Mouse (Mus musculus): ENCODE data around the gene Lysmd4. TPM values are rescaled to one million over a fixed set of nuclear protein-coding genes. Genes with fewer than 3 reads are reported as not detected.

Lysmd4 gene
- 3.6 and 4.2 TPM in 2 replicates for polyA plus RNA-seq (2015; fragmentation: Nextera tagmentation; extraction: Ambion mirVana)

GRCm38 (mm10) chr7:67222220-67222862 lies at the start of gene Lysmd4:
Lysmd4 (plus strand) TSS chr7:67222544.
- H3K36me3 ChIP-seq (replicated peaks; ENCODE audit: insufficient read depth, low read length) = no peaks in the 10 kb centered on the region; the same call in 1 of the 2 replicates
- H3K9ac ChIP-seq (replicated peaks) = peak within 1 kb of the TSS; percentile 77
- no peaks in the 10 kb centered on the region for H3K9me3 ChIP-seq (ENCODE audit: low read length)
- H3K4me1 ChIP-seq (ENCODE audit: insufficient read depth) = peaks cover 15% of the 10 kb centered on the region
- WGBS (ENCODE audit: insufficient replicate concordance) = 3% methylated on average over 31 of the region's 31 CpGs
- H3K4me3 ChIP-seq (ENCODE audit: low read depth, low read length) = peak within 1 kb of the TSS; percentile 79
- H3K27ac ChIP-seq (ENCODE audit: low read depth) = peak within 1 kb of the TSS; percentile 89
- no peaks in the 10 kb centered on the region for H3K27me3 ChIP-seq (ENCODE audit: insufficient read depth, low read length)
- H3K4me2 ChIP-seq (ENCODE audit: low read depth, low read length) = peak within 1 kb of the TSS; percentile 95
- TF ChIP-seq EP300 (IDR thresholded peaks at IDR 0.05; ENCODE audit: low read depth) = no peak
- TF ChIP-seq CTCF (IDR thresholded peaks at IDR 0.05; ENCODE audit: low read depth) = no peak
- ATAC-seq (peak; percentile 99), DNase-seq (peak; percentile 98)

GRCm38 (mm10) chr7:67173522-67174195 lies 48.7 kb upstream of the Lysmd4 start:
- H3K9ac ChIP-seq (replicated peaks) = no peak overlapping the region
- no peak for ATAC-seq
- no peaks in the 10 kb centered on the region for H3K4me1 ChIP-seq (ENCODE audit: insufficient read depth)
- no peak for DNase-seq
- no peak overlapping the region for H3K4me2 ChIP-seq (ENCODE audit: low read depth, low read length)
- 72% methylated on average over 2 of the region's 2 CpGs for WGBS (ENCODE audit: insufficient replicate concordance)
- no peak overlapping the region for H3K4me3 ChIP-seq (ENCODE audit: low read depth, low read length)
- H3K27ac ChIP-seq (ENCODE audit: low read depth) = no peak overlapping the region
- H3K36me3 ChIP-seq (replicated peaks; ENCODE audit: insufficient read depth, low read length) = no peaks in the 10 kb centered on the region
- TF ChIP-seq EP300 (IDR thresholded peaks at IDR 0.05; ENCODE audit: low read depth) (no peak), CTCF (IDR thresholded peaks at IDR 0.05; ENCODE audit: low read depth) (no peak)
- H3K9me3 ChIP-seq (ENCODE audit: low read length) = no peaks in the 10 kb centered on the region
- H3K27me3 ChIP-seq (ENCODE audit: insufficient read depth, low read length) = no peaks in the 10 kb centered on the region

GRCm38 (mm10) chr7:67183786-67184185 lies 38.6 kb upstream of the Lysmd4 start:
- DNase-seq = no peak
- ATAC-seq = no peak
- H3K4me2 ChIP-seq (ENCODE audit: low read depth, low read length) = no peak overlapping the region
- no peaks in the 10 kb centered on the region for H3K36me3 ChIP-seq (replicated peaks; ENCODE audit: insufficient read depth, low read length)
- no peak overlapping the region for H3K9ac ChIP-seq (replicated peaks)
- no peak overlapping the region for H3K4me3 ChIP-seq (ENCODE audit: low read depth, low read length)
- no peaks in the 10 kb centered on the region for H3K9me3 ChIP-seq (ENCODE audit: low read length)
- no peaks in the 10 kb centered on the region for H3K27me3 ChIP-seq (ENCODE audit: insufficient read depth, low read length)
- WGBS (ENCODE audit: insufficient replicate concordance) = 40% methylated on average over 4 of the region's 4 CpGs
- TF ChIP-seq CTCF (IDR thresholded peaks at IDR 0.05; ENCODE audit: low read depth) = no peak
- TF ChIP-seq EP300 (IDR thresholded peaks at IDR 0.05; ENCODE audit: low read depth) = no peak
- no peak overlapping the region for H3K27ac ChIP-seq (ENCODE audit: low read depth)
- no peaks in the 10 kb centered on the region for H3K4me1 ChIP-seq (ENCODE audit: insufficient read depth)

- Histone ChIP-seq H3K9ac (replicated peaks) (no peak overlapping the region), H3K4me1 (ENCODE audit: insufficient read depth) (no peaks in the 10 kb centered on the region), H3K4me3 (ENCODE audit: low read depth, low read length) (no peak overlapping the region), H3K27me3 (ENCODE audit: insufficient read depth, low read length) (no peaks in the 10 kb centered on the region), H3K9me3 (ENCODE audit: low read length) (no peaks in the 10 kb centered on the region), H3K4me2 (ENCODE audit: low read depth, low read length) (no peak overlapping the region), H3K36me3 (replicated peaks; ENCODE audit: insufficient read depth, low read length) (no peaks in the 10 kb centered on the region), H3K27ac (ENCODE audit: low read depth) (no peak overlapping the region)
- TF ChIP-seq CTCF (IDR thresholded peaks at IDR 0.05; ENCODE audit: low read depth) = peak; percentile 85
- no peak for TF ChIP-seq EP300 (IDR thresholded peaks at IDR 0.05; ENCODE audit: low read depth)
- ATAC-seq = no peak
- WGBS (ENCODE audit: insufficient replicate concordance) = 13% methylated on average over 10 of the region's 10 CpGs
- DNase-seq = peak; percentile 78
These were observed 22.9 kb upstream of the Lysmd4 start for GRCm38 (mm10) chr7:67199412-67199811.

GRCm38 (mm10) chr7:67203625-67204024 lies 18.7 kb upstream of the Lysmd4 start:
- H3K4me1 ChIP-seq (ENCODE audit: insufficient read depth) = no peaks in the 10 kb centered on the region
- no peak overlapping the region for H3K27ac ChIP-seq (ENCODE audit: low read depth)
- H3K4me3 ChIP-seq (ENCODE audit: low read depth, low read length) = no peak overlapping the region
- H3K9me3 ChIP-seq (ENCODE audit: low read length) = no peaks in the 10 kb centered on the region
- H3K36me3 ChIP-seq (replicated peaks; ENCODE audit: insufficient read depth, low read length) = no peaks in the 10 kb centered on the region
- no peak for TF ChIP-seq CTCF (IDR thresholded peaks at IDR 0.05; ENCODE audit: low read depth)
- TF ChIP-seq EP300 (IDR thresholded peaks at IDR 0.05; ENCODE audit: low read depth) = no peak
- no peaks in the 10 kb centered on the region for H3K27me3 ChIP-seq (ENCODE audit: insufficient read depth, low read length)
- no peak for DNase-seq
- WGBS (ENCODE audit: insufficient replicate concordance) = 75% methylated on average over 3 of the region's 3 CpGs
- no peak overlapping the region for H3K9ac ChIP-seq (replicated peaks)
- H3K4me2 ChIP-seq (ENCODE audit: low read depth, low read length) = no peak overlapping the region
- no peak for ATAC-seq

GRCm38 (mm10) chr7:67205734-67206425 lies 16.5 kb upstream of the Lysmd4 start:
- Histone ChIP-seq H3K9ac (replicated peaks) (no peak overlapping the region), H3K4me3 (ENCODE audit: low read depth, low read length) (no peak overlapping the region), H3K27ac (ENCODE audit: low read depth) (no peak overlapping the region), H3K9me3 (ENCODE audit: low read length) (no peaks in the 10 kb centered on the region), H3K27me3 (ENCODE audit: insufficient read depth, low read length) (no peaks in the 10 kb centered on the region), H3K36me3 (replicated peaks; ENCODE audit: insufficient read depth, low read length) (no peaks in the 10 kb centered on the region), H3K4me1 (ENCODE audit: insufficient read depth) (no peaks in the 10 kb centered on the region), H3K4me2 (ENCODE audit: low read depth, low read length) (no peak overlapping the region)
- WGBS (ENCODE audit: insufficient replicate concordance) = 71% methylated on average over 9 of the region's 9 CpGs
- TF ChIP-seq EP300 (IDR thresholded peaks at IDR 0.05; ENCODE audit: low read depth) (no peak), CTCF (IDR thresholded peaks at IDR 0.05; ENCODE audit: low read depth) (no peak)
- peak; percentile 4 for DNase-seq
- no peak for ATAC-seq

Data from liver, postnatal 0 days (tissue).